Mouse (Mus musculus) embryonic facial prominence, embryonic 15.5 days (tissue): ENCODE data around the gene Dcaf12. TPM values are rescaled to one million over a fixed set of nuclear protein-coding genes. Genes with fewer than 3 reads are reported as not detected.

ENCODE experiments used
- ATAC-seq: fragments of 200-750 bp; cut with Nextera tagmentation; 2 replicates; pipeline ENCODE4 v1.8.0; 2017; ENCODE audit warnings: low read depth, moderate TSS enrichment; ENCODE audit not compliant: insufficient number of reproducible peaks, low FRiP score, low TSS enrichment
- H3K27ac ChIP-seq: fragments of 300-500 bp; sonication (generic); replicated peaks from 2 replicates; pipeline ENCODE4 v1.5.1; 2015; ENCODE audit warnings: mild to moderate bottlenecking, inconsistent platforms
- H3K27me3 ChIP-seq: fragments of 300-500 bp; sonication (generic); 2 replicates; pipeline ENCODE4 v1.6.1; 2015; ENCODE audit warnings: inconsistent platforms
- H3K36me3 ChIP-seq: fragments of 300-500 bp; sonication (generic); 2 replicates; pipeline ENCODE4 v1.6.1; 2015; ENCODE audit warnings: mild to moderate bottlenecking, inconsistent platforms
- H3K4me1 ChIP-seq: fragments of 300-500 bp; sonication (generic); 2 replicates; pipeline ENCODE4 v1.6.1; 2015; ENCODE audit warnings: inconsistent platforms
- H3K4me2 ChIP-seq: fragments of 300-500 bp; sonication (generic); replicated peaks from 2 replicates; pipeline ENCODE4 v1.6.1; 2015; ENCODE audit warnings: mild to moderate bottlenecking, inconsistent platforms
- H3K4me3 ChIP-seq: fragments of 300-500 bp; sonication (generic); replicated peaks from 2 replicates; pipeline ENCODE4 v1.5.1; 2015; ENCODE audit warnings: mild to moderate bottlenecking, inconsistent platforms
- H3K9ac ChIP-seq: fragments of 300-500 bp; sonication (generic); 2 replicates; pipeline ENCODE4 v1.6.1; 2015; ENCODE audit warnings: inconsistent platforms
- H3K9me3 ChIP-seq: fragments of 300-500 bp; sonication (generic); replicated peaks from 2 replicates; pipeline ENCODE4 v1.6.1; 2016; ENCODE audit warnings: inconsistent platforms
- WGBS: fragments of 180-500 bp; shearing (Covaris S2); methylation state at CpG from one replicate; pipeline ENCODE4 v1.1.7; 2015; 5-methylcytosine and 5-hydroxymethylcytosine counted together
- polyA plus RNA-seq: library from polyadenylated mRNA; unstranded; fragments of >200 nt; fragmentation: Nextera tagmentation; extraction: Ambion mirVana; gene quantifications from 2 replicates; pipeline ENCODE4 v1.2.1, GENCODE M21; 2015

The Dcaf12 gene
- polyA plus RNA-seq, result 59.7 and 60.8 TPM in 2 replicates

GRCm38 (mm10) chr4:41314141-41315129 is at the start of gene Dcaf12:
Gene Dcaf12 (minus strand): TSS chr4:41314889.
- H3K9ac ChIP-seq, result peak within 1 kb of the TSS; percentile 97
- H3K36me3 ChIP-seq, result peaks cover 28% of the 10 kb centered on the region
- H3K4me3 ChIP-seq, result peak within 1 kb of the TSS; percentile 100
- H3K9me3 ChIP-seq, result no peaks in the 10 kb centered on the region
- H3K27me3 ChIP-seq, result no peaks in the 10 kb centered on the region
- peak within 1 kb of the TSS; percentile 99 for H3K27ac ChIP-seq
- peak within 1 kb of the TSS; percentile 80 for H3K4me2 ChIP-seq
- ATAC-seq, result peak; percentile 95
- under 1% methylated on average over 70 of the region's 70 CpGs for WGBS
- H3K4me1 ChIP-seq, result peaks cover 17% of the 10 kb centered on the region

DNA sequence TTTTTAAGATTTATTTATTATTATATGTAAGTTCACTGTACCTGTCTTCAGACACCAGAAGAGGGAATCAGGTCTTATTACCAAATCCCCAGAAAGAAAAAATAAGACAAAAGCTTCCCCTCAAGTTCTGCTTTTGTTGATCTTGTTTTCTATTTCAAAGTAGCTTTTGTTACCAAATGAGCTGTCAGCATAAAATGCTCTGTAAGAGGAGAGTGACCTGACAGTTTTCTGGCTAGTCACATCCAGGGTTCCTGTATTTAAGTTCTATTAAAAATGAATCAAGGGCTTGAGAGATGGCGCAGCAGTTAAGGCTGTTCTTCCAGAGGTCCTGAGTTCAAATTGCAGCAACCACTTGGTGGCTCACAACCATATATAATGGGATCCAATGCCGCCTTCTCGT is 46.4 kb upstream of the Dcaf12 start:
- ATAC-seq, result no peak
- Histone ChIP-seq H3K9ac (no peak overlapping the region), H3K4me1 (no peaks in the 10 kb centered on the region), H3K27me3 (no peaks in the 10 kb centered on the region), H3K27ac (no peak overlapping the region), H3K9me3 (no peaks in the 10 kb centered on the region), H3K36me3 (peaks cover 3% of the 10 kb centered on the region; the same call in 1 of the 2 replicates), H3K4me3 (no peak overlapping the region), H3K4me2 (no peak overlapping the region)
- WGBS, result 95% methylated on average over 3 of the region's 3 CpGs

GRCm38 (mm10) chr4:41359358-41359757 is 44.7 kb upstream of the Dcaf12 start:
- no peaks in the 10 kb centered on the region for H3K9me3 ChIP-seq
- no peak overlapping the region for H3K4me3 ChIP-seq
- no peak overlapping the region for H3K27ac ChIP-seq
- H3K4me2 ChIP-seq, result no peak overlapping the region
- ATAC-seq, result no peak
- H3K9ac ChIP-seq, result no peak overlapping the region
- no peaks in the 10 kb centered on the region for H3K27me3 ChIP-seq
- 91% methylated on average over 7 of the region's 7 CpGs for WGBS
- peaks cover 3% of the 10 kb centered on the region; the same call in 1 of the 2 replicates for H3K36me3 ChIP-seq
- no peaks in the 10 kb centered on the region for H3K4me1 ChIP-seq

DNA sequence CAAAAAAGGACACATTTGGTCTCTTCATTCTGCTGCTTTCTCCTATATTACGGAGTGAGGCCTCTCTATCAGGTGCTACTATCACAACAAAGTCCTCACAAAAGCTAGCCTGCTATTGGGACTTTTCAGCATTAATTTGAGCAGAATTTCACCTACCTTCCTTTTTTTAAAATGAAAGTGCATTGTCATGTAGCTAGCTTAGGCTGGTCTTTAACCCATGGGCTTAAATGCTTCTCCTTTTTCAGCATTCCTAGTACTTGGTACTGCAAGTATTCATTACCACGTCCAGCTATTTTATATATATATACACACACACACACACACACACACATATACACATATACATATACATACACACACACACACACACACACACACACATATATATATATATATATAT is 44.0 kb upstream of the Dcaf12 start:
- 77% methylated on average over 2 of the region's 2 CpGs for WGBS
- H3K4me3 ChIP-seq, result no peak overlapping the region
- H3K9me3 ChIP-seq, result no peaks in the 10 kb centered on the region
- no peak overlapping the region for H3K27ac ChIP-seq
- no peak for ATAC-seq
- no peaks in the 10 kb centered on the region for H3K4me1 ChIP-seq
- no peak overlapping the region for H3K9ac ChIP-seq
- H3K4me2 ChIP-seq, result no peak overlapping the region
- H3K36me3 ChIP-seq, result peaks cover 3% of the 10 kb centered on the region; the same call in 1 of the 2 replicates
- no peaks in the 10 kb centered on the region for H3K27me3 ChIP-seq

- H3K36me3 ChIP-seq, result peaks cover 8% of the 10 kb centered on the region; the same call in 1 of the 2 replicates
- ATAC-seq, result no peak
Observed at GRCm38 (mm10) chr4:41357154-41357553, 42.5 kb upstream of the Dcaf12 start.

DNA sequence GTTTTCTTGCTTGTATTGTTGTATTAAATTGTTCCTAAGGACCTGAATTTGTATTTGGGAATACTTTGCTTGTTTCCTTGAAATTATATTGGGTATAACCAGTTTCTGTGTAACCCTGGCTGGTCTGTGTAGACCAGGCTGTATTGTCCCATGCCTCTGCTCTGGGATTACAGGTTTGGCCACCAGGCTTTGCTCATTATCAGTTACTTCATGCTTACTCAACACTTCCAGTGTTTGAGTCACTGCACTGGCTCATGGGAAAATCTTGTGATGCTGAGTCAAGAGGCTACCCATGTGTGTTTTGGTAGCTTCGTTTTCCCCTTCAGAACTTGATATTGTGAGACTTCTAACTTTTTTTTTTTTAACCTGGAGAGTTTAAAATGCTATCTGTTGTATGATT is 38.6 kb upstream of the Dcaf12 start:
- no peak overlapping the region for H3K4me3 ChIP-seq
- H3K27ac ChIP-seq, result no peak overlapping the region
- no peaks in the 10 kb centered on the region for H3K27me3 ChIP-seq
- WGBS, result 96% methylated on average over 1 of the region's 1 CpGs
- no peak overlapping the region for H3K9ac ChIP-seq
- no peaks in the 10 kb centered on the region for H3K9me3 ChIP-seq
- peaks cover 6% of the 10 kb centered on the region; the same call in 1 of the 2 replicates for H3K36me3 ChIP-seq
- ATAC-seq, result no peak
- no peak overlapping the region for H3K4me2 ChIP-seq
- H3K4me1 ChIP-seq, result peaks cover 4% of the 10 kb centered on the region; the same call in 1 of the 2 replicates

More at GRCm38 (mm10) chr4:41357154-41357553, 42.5 kb upstream of the Dcaf12 start:
- Histone ChIP-seq H3K27ac (no peak overlapping the region), H3K9me3 (no peaks in the 10 kb centered on the region), H3K9ac (no peak overlapping the region), H3K4me1 (no peaks in the 10 kb centered on the region), H3K4me3 (no peak overlapping the region), H3K4me2 (no peak overlapping the region), H3K27me3 (no peaks in the 10 kb centered on the region)
- WGBS, result 64% methylated on average over 2 of the region's 2 CpGs

DNA sequence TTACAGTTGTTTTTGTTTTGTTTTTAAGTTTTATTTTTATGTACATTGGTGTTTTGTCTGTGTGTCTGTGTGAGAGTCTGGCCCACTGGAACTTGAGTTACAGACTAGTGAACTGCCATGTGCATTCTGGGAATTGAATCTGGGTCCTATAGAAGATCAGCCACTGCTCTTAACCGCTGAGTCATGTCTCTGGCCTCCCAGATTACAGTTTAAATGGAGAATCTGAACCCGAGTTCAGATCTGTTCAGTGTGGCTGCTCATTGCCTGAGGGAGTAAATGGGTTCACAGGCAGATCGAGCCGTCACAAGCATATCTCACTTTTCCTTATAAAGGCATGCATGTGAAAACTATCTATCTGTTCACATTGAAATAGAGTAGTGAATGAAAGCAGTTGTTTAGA is 38.1 kb upstream of the Dcaf12 start:
- Histone ChIP-seq H3K9ac (no peak overlapping the region), H3K36me3 (peaks cover 6% of the 10 kb centered on the region; the same call in 1 of the 2 replicates), H3K4me2 (no peak overlapping the region), H3K4me1 (peaks cover 7% of the 10 kb centered on the region; the same call in 1 of the 2 replicates), H3K9me3 (no peaks in the 10 kb centered on the region), H3K4me3 (no peak overlapping the region), H3K27ac (no peak overlapping the region), H3K27me3 (no peaks in the 10 kb centered on the region)
- no peak for ATAC-seq
- WGBS, result 86% methylated on average over 4 of the region's 4 CpGs

- Histone ChIP-seq H3K4me3 (peak overlapping the region; percentile 61), H3K4me2 (peak overlapping the region; percentile 66), H3K9ac (peak overlapping the region; percentile 39), H3K27me3 (no peaks in the 10 kb centered on the region), H3K36me3 (peaks cover 6% of the 10 kb centered on the region; the same call in 1 of the 2 replicates), H3K4me1 (peaks cover 7% of the 10 kb centered on the region; the same call in 1 of the 2 replicates), H3K9me3 (no peaks in the 10 kb centered on the region), H3K27ac (peak overlapping the region; percentile 93)
- ATAC-seq, result peak; percentile 73; the same call in 1 of the 2 replicates
- WGBS, result under 1% methylated on average over 27 of the region's 28 CpGs
Observed at GRCm38 (mm10) chr4:41349199-41349591, 34.5 kb upstream of the Dcaf12 start.

DNA sequence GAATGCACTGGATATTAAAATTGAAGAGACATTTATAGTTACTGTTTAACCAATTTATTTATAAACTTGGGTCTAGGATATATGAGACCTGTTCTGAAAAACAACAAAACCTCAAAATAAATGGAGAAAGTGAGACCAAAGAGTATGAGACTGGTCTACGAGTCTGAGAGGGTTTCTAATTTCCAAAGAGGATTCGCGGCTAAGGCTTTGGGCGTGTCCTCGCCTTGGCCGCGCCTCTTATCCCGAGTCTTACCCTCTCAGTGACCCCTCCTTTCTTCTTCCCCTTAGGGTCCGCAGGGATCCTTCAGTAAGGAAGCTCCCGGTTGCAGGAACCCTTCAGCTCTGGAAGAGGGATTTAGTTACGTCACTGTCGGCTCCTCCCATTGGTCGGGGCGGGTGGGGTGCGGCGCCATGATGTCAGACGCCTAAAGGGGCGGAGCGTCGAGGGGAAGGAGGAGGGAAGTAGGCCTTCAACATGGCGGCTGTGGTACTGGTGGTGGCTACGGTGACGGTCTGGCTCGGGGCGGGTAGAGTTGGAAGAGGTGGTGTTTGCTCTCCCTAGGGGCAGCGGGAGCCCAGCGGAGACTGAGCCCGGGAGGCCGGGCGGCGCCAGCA is 34.0 kb upstream of the Dcaf12 start, which contains the start of gene Ubap1:
Gene Ubap1, plus strand, starts transcription at position 413 of the 615 bp plus-strand sequence.
- no peaks in the 10 kb centered on the region for H3K27me3 ChIP-seq
- H3K9ac ChIP-seq, result peak within 1 kb of the TSS; percentile 39
- peak within 1 kb of the TSS; percentile 66 for H3K4me2 ChIP-seq
- peak; percentile 99 for ATAC-seq
- H3K4me3 ChIP-seq, result peak within 1 kb of the TSS; percentile 61
- no peaks in the 10 kb centered on the region for H3K9me3 ChIP-seq
- peaks cover 6% of the 10 kb centered on the region; the same call in 1 of the 2 replicates for H3K36me3 ChIP-seq
- under 1% methylated on average over 31 of the region's 31 CpGs for WGBS
- peaks cover 7% of the 10 kb centered on the region; the same call in 1 of the 2 replicates for H3K4me1 ChIP-seq
- H3K27ac ChIP-seq, result peak within 1 kb of the TSS; percentile 93

- ATAC-seq, result no peak
- Histone ChIP-seq H3K36me3 (peaks cover 6% of the 10 kb centered on the region; the same call in 1 of the 2 replicates), H3K4me1 (peaks cover 7% of the 10 kb centered on the region; the same call in 1 of the 2 replicates), H3K9ac (no peak overlapping the region), H3K27ac (0 out of 2 replicates have a peak overlapping the region, but pooled peaks have one; percentile 25), H3K9me3 (no peaks in the 10 kb centered on the region), H3K4me2 (peak overlapping the region; percentile 44; the same call in 1 of the 2 replicates), H3K27me3 (no peaks in the 10 kb centered on the region), H3K4me3 (peak overlapping the region; percentile 61; the same call in 1 of the 2 replicates)
- WGBS, result 23% methylated on average over 3 of the region's 5 CpGs
Observed at GRCm38 (mm10) chr4:41347839-41348238, 33.1 kb upstream of the Dcaf12 start.

- Histone ChIP-seq H3K4me1 (peaks cover 7% of the 10 kb centered on the region; the same call in 1 of the 2 replicates), H3K9ac (no peak overlapping the region), H3K36me3 (no peaks in the 10 kb centered on the region), H3K27ac (no peak overlapping the region), H3K4me3 (no peak overlapping the region), H3K27me3 (no peaks in the 10 kb centered on the region), H3K9me3 (no peaks in the 10 kb centered on the region), H3K4me2 (no peak overlapping the region)
- WGBS, result 59% methylated on average over 2 of the region's 2 CpGs
- no peak for ATAC-seq
Observed at GRCm38 (mm10) chr4:41346011-41346410, 31.3 kb upstream of the Dcaf12 start.
